Mouse (Mus musculus): Measurements from ENCODE around the gene Tcte1.
A peak's percentile ranks its signal among the peaks of the same experiment; 100 is the strongest.

GRCm38 (mm10) chr17:45549617-45550181 lies 26.5 kb downstream of the Tcte1 start, which contains the start of gene Tmem151b:
- peak; percentile 76 for TF ChIP-seq POLR2A (IDR thresholded peaks at IDR 0.05; ENCODE audit: extremely low read depth, insufficient read depth, low read length)
- TF ChIP-seq CTCF (IDR thresholded peaks at IDR 0.05; ENCODE audit: extremely low read depth, insufficient read depth, low read length), result no peak

Measured in cortical plate, adult 2 months (tissue).